Mouse (Mus musculus) liver, adult 2 months (tissue): ENCODE data around the gene Gpd1l.

Experiments
- CTCF ChIP-seq: fragments of 200-500 bp; IDR thresholded peaks from 2 replicates; pipeline ENCODE4 v1.5.1; 2011; ENCODE audit warnings: low read depth, low read length, control low read depth
- POLR2A ChIP-seq: fragments of 200-500 bp; IDR thresholded peaks from 2 replicates; pipeline ENCODE4 v1.6.1; 2011; ENCODE audit warnings: low read length, control low read depth; ENCODE audit not compliant: insufficient read depth; ENCODE audit errors: extremely low read depth

- TF ChIP-seq POLR2A (no peak), CTCF (peak; percentile 41)
Observed at GRCm38 (mm10) chr9:114952866-114953265, 19.1 kb upstream of the Gpd1l start.
